Mouse (Mus musculus) megakaryocyte, embryonic 14.5 days (primary cell): ENCODE data around the gene Dpp6.

Source experiments
- FLI1 ChIP-seq: IDR thresholded peaks from 2 replicates; pipeline ENCODE4 v1.6.1; 2012; ENCODE audit warnings: low read length, inconsistent platforms, mixed read lengths
- GATA1 ChIP-seq: IDR thresholded peaks from 3 replicates; pipeline ENCODE4 v1.6.1; 2012; ENCODE audit warnings: mixed read lengths, low read length, inconsistent platforms, borderline replicate concordance

GRCm38 (mm10) chr5:27250906-27251305 is 433.9 kb downstream of the Dpp6 start:
- TF ChIP-seq GATA1 (no peak), FLI1 (no peak)
